Mouse (Mus musculus): Measurements from ENCODE around the gene Nos1ap. TPM values are rescaled to one million over a fixed set of nuclear protein-coding genes. Genes with fewer than 3 reads are reported as not detected.

The Nos1ap gene
- polyA plus RNA-seq, 1 experiment: 146 TPM

GRCm38 (mm10) chr1:170590531-170590930, 870 bp upstream of the Nos1ap start:
- H3K4me1 ChIP-seq (ENCODE audit: control insufficient read depth, insufficient read depth, low read length): no peaks in the 10 kb centered on the region
- no peak overlapping the region for H3K27ac ChIP-seq (ENCODE audit: insufficient read depth, low read length)
- TF ChIP-seq POLR2A (IDR thresholded peaks at IDR 0.05; ENCODE audit: extremely low read depth, insufficient read depth, low read length): no peak
- TF ChIP-seq CTCF (IDR thresholded peaks at IDR 0.05; ENCODE audit: extremely low read depth, insufficient read depth, low read length): no peak
- H3K4me3 ChIP-seq (ENCODE audit: insufficient read depth, low read length): no peak overlapping the region; the same call in 1 of the 2 replicates

- no peaks in the 10 kb centered on the region for H3K4me1 ChIP-seq (ENCODE audit: control insufficient read depth, insufficient read depth, low read length)
- H3K4me3 ChIP-seq (ENCODE audit: insufficient read depth, low read length): peak overlapping the region; percentile 100
- no peak for TF ChIP-seq CTCF (IDR thresholded peaks at IDR 0.05; ENCODE audit: extremely low read depth, insufficient read depth, low read length)
- no peak overlapping the region for H3K27ac ChIP-seq (ENCODE audit: insufficient read depth, low read length)
Measured at GRCm38 (mm10) chr1:170590041-170590360, 340 bp upstream of the Nos1ap start.

GRCm38 (mm10) chr1:170588879-170589218, 812 bp downstream of the Nos1ap start:
- TF ChIP-seq CTCF (IDR thresholded peaks at IDR 0.05; ENCODE audit: extremely low read depth, insufficient read depth, low read length) (no peak), POLR2A (IDR thresholded peaks at IDR 0.05; ENCODE audit: extremely low read depth, insufficient read depth, low read length) (no peak)
- peak overlapping the region; percentile 51; the same call in 1 of the 2 replicates for H3K27ac ChIP-seq (ENCODE audit: insufficient read depth, low read length)
- no peaks in the 10 kb centered on the region for H3K4me1 ChIP-seq (ENCODE audit: control insufficient read depth, insufficient read depth, low read length)
- peak overlapping the region; percentile 100 for H3K4me3 ChIP-seq (ENCODE audit: insufficient read depth, low read length)

- H3K4me1 ChIP-seq (ENCODE audit: control insufficient read depth, insufficient read depth, low read length): no peaks in the 10 kb centered on the region
- no peak overlapping the region for H3K27ac ChIP-seq (ENCODE audit: insufficient read depth, low read length)
- no peak for TF ChIP-seq CTCF (IDR thresholded peaks at IDR 0.05; ENCODE audit: extremely low read depth, insufficient read depth, low read length)
- no peak for TF ChIP-seq POLR2A (IDR thresholded peaks at IDR 0.05; ENCODE audit: extremely low read depth, insufficient read depth, low read length)
- peak overlapping the region; percentile 100 for H3K4me3 ChIP-seq (ENCODE audit: insufficient read depth, low read length)
Measured at GRCm38 (mm10) chr1:170588353-170588752, 1.3 kb downstream of the Nos1ap start.

- Histone ChIP-seq H3K4me3 (ENCODE audit: insufficient read depth, low read length) (peak overlapping the region; percentile 100), H3K27ac (ENCODE audit: insufficient read depth, low read length) (no peak overlapping the region), H3K4me1 (ENCODE audit: control insufficient read depth, insufficient read depth, low read length) (no peaks in the 10 kb centered on the region)
- TF ChIP-seq POLR2A (IDR thresholded peaks at IDR 0.05; ENCODE audit: extremely low read depth, insufficient read depth, low read length) (no peak), CTCF (IDR thresholded peaks at IDR 0.05; ENCODE audit: extremely low read depth, insufficient read depth, low read length) (0 out of 2 replicates have a peak, but pooled peaks have one; percentile 17)
Measured at GRCm38 (mm10) chr1:170586715-170587114, 2.9 kb downstream of the Nos1ap start.

GRCm38 (mm10) chr1:170583925-170584324, 5.7 kb downstream of the Nos1ap start:
- Histone ChIP-seq H3K4me3 (ENCODE audit: insufficient read depth, low read length) (no peak overlapping the region), H3K27ac (ENCODE audit: insufficient read depth, low read length) (no peak overlapping the region), H3K4me1 (ENCODE audit: control insufficient read depth, insufficient read depth, low read length) (peaks cover 8% of the 10 kb centered on the region)
- TF ChIP-seq CTCF (IDR thresholded peaks at IDR 0.05; ENCODE audit: extremely low read depth, insufficient read depth, low read length): no peak
- no peak for TF ChIP-seq POLR2A (IDR thresholded peaks at IDR 0.05; ENCODE audit: extremely low read depth, insufficient read depth, low read length)

- Histone ChIP-seq H3K27ac (ENCODE audit: insufficient read depth, low read length) (no peak overlapping the region), H3K4me3 (ENCODE audit: insufficient read depth, low read length) (no peak overlapping the region), H3K4me1 (ENCODE audit: control insufficient read depth, insufficient read depth, low read length) (peaks cover 8% of the 10 kb centered on the region)
- no peak for TF ChIP-seq CTCF (IDR thresholded peaks at IDR 0.05; ENCODE audit: extremely low read depth, insufficient read depth, low read length)
- no peak for TF ChIP-seq POLR2A (IDR thresholded peaks at IDR 0.05; ENCODE audit: extremely low read depth, insufficient read depth, low read length)
Measured at GRCm38 (mm10) chr1:170582341-170582740, 7.3 kb downstream of the Nos1ap start.

GRCm38 (mm10) chr1:170580485-170581110, 9.1 kb downstream of the Nos1ap start:
- H3K4me1 ChIP-seq (ENCODE audit: control insufficient read depth, insufficient read depth, low read length): peaks cover 8% of the 10 kb centered on the region
- no peak overlapping the region for H3K4me3 ChIP-seq (ENCODE audit: insufficient read depth, low read length)
- TF ChIP-seq POLR2A (IDR thresholded peaks at IDR 0.05; ENCODE audit: extremely low read depth, insufficient read depth, low read length): no peak
- TF ChIP-seq CTCF (IDR thresholded peaks at IDR 0.05; ENCODE audit: extremely low read depth, insufficient read depth, low read length): no peak
- H3K27ac ChIP-seq (ENCODE audit: insufficient read depth, low read length): no peak overlapping the region

- Histone ChIP-seq H3K27ac (ENCODE audit: insufficient read depth, low read length) (no peak overlapping the region), H3K4me3 (ENCODE audit: insufficient read depth, low read length) (no peak overlapping the region), H3K4me1 (ENCODE audit: control insufficient read depth, insufficient read depth, low read length) (peaks cover 8% of the 10 kb centered on the region)
- TF ChIP-seq POLR2A (IDR thresholded peaks at IDR 0.05; ENCODE audit: extremely low read depth, insufficient read depth, low read length): no peak
- TF ChIP-seq CTCF (IDR thresholded peaks at IDR 0.05; ENCODE audit: extremely low read depth, insufficient read depth, low read length): no peak
Measured at GRCm38 (mm10) chr1:170579476-170579875, 10.2 kb downstream of the Nos1ap start.

GRCm38 (mm10) chr1:170579063-170579462, 10.6 kb downstream of the Nos1ap start:
- Histone ChIP-seq H3K27ac (ENCODE audit: insufficient read depth, low read length) (no peak overlapping the region), H3K4me1 (ENCODE audit: control insufficient read depth, insufficient read depth, low read length) (peaks cover 8% of the 10 kb centered on the region), H3K4me3 (ENCODE audit: insufficient read depth, low read length) (no peak overlapping the region)
- TF ChIP-seq CTCF (IDR thresholded peaks at IDR 0.05; ENCODE audit: extremely low read depth, insufficient read depth, low read length) (no peak), POLR2A (IDR thresholded peaks at IDR 0.05; ENCODE audit: extremely low read depth, insufficient read depth, low read length) (no peak)
